Mouse (Mus musculus) thymus, adult 2 months (tissue): ENCODE data around the gene Snd1.

ENCODE experiments used
- CTCF ChIP-seq: fragments of 200-500 bp; IDR thresholded peaks from 2 replicates; pipeline ENCODE4 v1.5.1; 2012; ENCODE audit warnings: mild to moderate bottlenecking, control low read depth, low read length, moderate library complexity, borderline replicate concordance; ENCODE audit not compliant: control insufficient read depth, poor library complexity, insufficient read depth; ENCODE audit errors: extremely low read depth
- POLR2A ChIP-seq: fragments of 200-500 bp; IDR thresholded peaks from 2 replicates; pipeline ENCODE4 v1.6.1; 2012; ENCODE audit warnings: mild to moderate bottlenecking, low read length, control low read depth, moderate library complexity; ENCODE audit not compliant: control insufficient read depth, poor library complexity, insufficient read depth; ENCODE audit errors: extremely low read depth

- TF ChIP-seq CTCF (no peak), POLR2A (no peak)
These were observed 411.9 kb downstream of the Snd1 start for GRCm38 (mm10) chr6:28886724-28887440.
